Mouse (Mus musculus) testis, postnatal 10 days (tissue): ENCODE data around the gene Jak1.
"Not testable (repeated sequence)": the region's sequence is repeated elsewhere in the genome, so short reads cannot be mapped to it uniquely, and the experiment has no call there.

ENCODE experiments used
- DNase-seq: peaks from one replicate; pipeline ENCODE4 v3.0.0; 2021; ENCODE audit warnings: low spot score

Gene Jak1

GRCm38 (mm10) chr4:101276456-101277070 is 11.5 kb upstream of the Jak1 start:
- DNase-seq, result no peak

- DNase-seq, result no peak
Observed at GRCm38 (mm10) chr4:101275881-101276280, 10.8 kb upstream of the Jak1 start.

GRCm38 (mm10) chr4:101270734-101271133 is 5.7 kb upstream of the Jak1 start:
- DNase-seq, result no peak

- not testable (repeated sequence) for DNase-seq
Observed at GRCm38 (mm10) chr4:101268506-101268905, 3.4 kb upstream of the Jak1 start.

GRCm38 (mm10) chr4:101265523-101265922 is 441 bp upstream of the Jak1 start:
- DNase-seq, result no peak

- peak; percentile 47 for DNase-seq
Observed at GRCm38 (mm10) chr4:101263968-101264740, 928 bp downstream of the Jak1 start.

GRCm38 (mm10) chr4:101261596-101261995 is 3.5 kb downstream of the Jak1 start:
- no peak for DNase-seq

- DNase-seq, result no peak
Observed at GRCm38 (mm10) chr4:101260744-101261291, 4.3 kb downstream of the Jak1 start.

GRCm38 (mm10) chr4:101256526-101257210 is 8.4 kb downstream of the Jak1 start:
- DNase-seq, result no peak

GRCm38 (mm10) chr4:101254606-101255349 is 10.3 kb downstream of the Jak1 start:
- DNase-seq, result no peak

- no peak for DNase-seq
Observed at GRCm38 (mm10) chr4:101254015-101254414, 11.1 kb downstream of the Jak1 start.

GRCm38 (mm10) chr4:101252781-101253622 is 12.1 kb downstream of the Jak1 start:
- no peak for DNase-seq

GRCm38 (mm10) chr4:101252016-101252415 is 13.1 kb downstream of the Jak1 start:
- DNase-seq, result no peak

- DNase-seq, result no peak
Observed at GRCm38 (mm10) chr4:101249977-101250743, 14.9 kb downstream of the Jak1 start.

- no peak for DNase-seq
Observed at GRCm38 (mm10) chr4:101247355-101247754, 17.7 kb downstream of the Jak1 start.

- DNase-seq, result no peak
Observed at GRCm38 (mm10) chr4:101246569-101246968, 18.5 kb downstream of the Jak1 start.

GRCm38 (mm10) chr4:101244257-101245011 is 20.6 kb downstream of the Jak1 start:
- peak; percentile 23 for DNase-seq

- no peak for DNase-seq
Observed at GRCm38 (mm10) chr4:101240875-101241173, 24.3 kb downstream of the Jak1 start.

- no peak for DNase-seq
Observed at GRCm38 (mm10) chr4:101240163-101240874, 24.8 kb downstream of the Jak1 start.
